ENCODE assay signal across 1 mouse cellular context in the genomic region with DNA sequence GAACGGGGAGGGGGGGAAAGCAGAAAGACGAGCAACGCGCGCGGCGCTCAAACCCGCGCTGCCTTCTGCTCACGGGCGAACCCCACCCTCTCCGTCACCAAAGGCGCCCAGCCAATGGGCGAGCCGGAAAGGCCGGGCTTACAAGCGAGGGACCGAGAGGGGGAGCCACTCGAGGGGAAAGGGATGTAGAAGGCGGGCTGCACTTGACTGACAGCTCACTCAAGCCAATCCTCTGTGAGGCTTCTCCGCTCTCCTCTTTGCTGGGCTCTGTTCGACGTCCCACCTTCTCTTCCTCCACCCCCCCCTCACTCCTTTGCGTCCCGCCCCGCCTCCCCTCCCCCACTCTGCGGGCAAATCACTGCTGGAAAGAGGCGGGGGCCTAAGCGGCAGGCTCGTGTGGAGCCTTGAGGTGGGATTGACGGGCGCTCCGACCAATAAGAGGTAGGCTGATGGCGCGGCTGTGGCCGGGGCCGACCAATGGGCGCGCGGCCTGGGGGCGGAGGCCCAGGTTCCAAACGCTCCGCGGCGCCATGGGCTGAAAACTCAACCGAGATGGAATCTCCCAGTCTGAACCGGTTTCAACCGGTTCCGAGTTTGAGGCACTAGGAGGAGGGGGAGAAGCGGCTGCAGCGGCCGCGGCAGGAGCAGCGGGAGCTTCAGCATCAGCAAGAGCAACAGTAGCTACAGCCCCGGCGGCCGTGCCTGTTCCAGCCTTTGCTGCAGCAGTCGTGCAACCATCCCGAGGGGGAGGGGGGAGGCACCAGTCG.
TF ChIP-seq lines count a peak whose summit lies in the region.

A gene (plus strand): TSS at position 615 of the 767 bp plus-strand sequence.

TF ChIP-seq in MEL, 35 proteins besides CTCF, POLR2A, EP300 and RAD21 (continued from another document):
- TF ChIP-seq HCFC1 (IDR thresholded peaks at IDR 0.05; ENCODE audit: low read depth, low read length) (peak; percentile 70), MAX (IDR thresholded peaks at IDR 0.05; ENCODE audit: low read length) (peak; percentile 66; the same call in 1 of the 2 replicates), UBTF (IDR thresholded peaks at IDR 0.05; ENCODE audit: borderline replicate concordance, insufficient read depth, low read depth, low read length) (no peak), E2F4 (IDR thresholded peaks at IDR 0.05; ENCODE audit: borderline replicate concordance, low read depth, low read length) (peak; percentile 84; the same call in 1 of the 2 replicates)
